Mouse (Mus musculus) small intestine, adult 2 months (tissue): ENCODE data around the gene Prdm15.
A peak's percentile ranks its signal among the peaks of the same experiment; 100 is the strongest.

Experiments used
- CTCF ChIP-seq: fragments of 200-500 bp; IDR thresholded peaks from 2 replicates; pipeline ENCODE4 v1.5.1; 2012; ENCODE audit warnings: low read depth, mild to moderate bottlenecking, control low read depth, inconsistent platforms, low read length, moderate library complexity, mixed read lengths; ENCODE audit not compliant: insufficient replicate concordance, insufficient read length; ENCODE audit errors: extremely low read depth
- POLR2A ChIP-seq: fragments of 200-500 bp; IDR thresholded peaks from 2 replicates; pipeline ENCODE4 v1.6.1; 2012; ENCODE audit warnings: low read depth, mild to moderate bottlenecking, control low read depth, inconsistent platforms, low read length, moderate library complexity

DNA sequence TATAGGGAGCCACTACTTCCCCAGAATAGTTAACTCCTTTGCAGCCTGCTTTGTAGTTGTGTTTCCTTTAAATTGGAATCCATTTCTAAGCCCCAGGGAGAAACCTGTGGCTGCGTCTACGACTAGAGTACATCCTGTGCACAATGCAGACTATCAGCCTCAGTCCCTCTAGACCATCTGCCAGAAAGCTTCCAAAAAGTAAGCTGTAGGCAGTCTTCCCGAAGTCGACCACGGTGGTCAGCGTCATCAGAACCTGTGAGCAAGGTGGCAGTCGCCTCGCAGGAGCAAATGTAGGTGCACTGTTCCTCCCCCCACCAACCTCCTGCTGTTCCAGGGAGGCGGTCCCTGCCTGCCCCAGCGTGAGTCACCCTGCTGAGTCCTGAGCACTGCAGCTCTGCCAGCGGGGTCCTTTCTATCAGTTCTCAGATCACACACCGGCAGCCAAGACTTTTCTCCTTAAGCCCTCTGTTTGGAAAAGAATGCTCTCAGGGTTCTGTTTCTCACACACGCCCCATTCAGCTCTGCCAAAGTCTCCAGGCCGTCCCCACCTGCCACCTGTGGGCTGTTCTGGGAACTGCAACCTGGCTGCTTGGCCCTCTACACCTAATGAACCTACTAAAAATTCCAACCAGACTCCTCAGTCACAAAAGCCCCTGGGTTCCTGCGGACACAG is 73.2 kb downstream of the Prdm15 start:
- TF ChIP-seq POLR2A (no peak), CTCF (peak; percentile 97; the same call in 1 of the 2 replicates)
